In the genomic region with DNA sequence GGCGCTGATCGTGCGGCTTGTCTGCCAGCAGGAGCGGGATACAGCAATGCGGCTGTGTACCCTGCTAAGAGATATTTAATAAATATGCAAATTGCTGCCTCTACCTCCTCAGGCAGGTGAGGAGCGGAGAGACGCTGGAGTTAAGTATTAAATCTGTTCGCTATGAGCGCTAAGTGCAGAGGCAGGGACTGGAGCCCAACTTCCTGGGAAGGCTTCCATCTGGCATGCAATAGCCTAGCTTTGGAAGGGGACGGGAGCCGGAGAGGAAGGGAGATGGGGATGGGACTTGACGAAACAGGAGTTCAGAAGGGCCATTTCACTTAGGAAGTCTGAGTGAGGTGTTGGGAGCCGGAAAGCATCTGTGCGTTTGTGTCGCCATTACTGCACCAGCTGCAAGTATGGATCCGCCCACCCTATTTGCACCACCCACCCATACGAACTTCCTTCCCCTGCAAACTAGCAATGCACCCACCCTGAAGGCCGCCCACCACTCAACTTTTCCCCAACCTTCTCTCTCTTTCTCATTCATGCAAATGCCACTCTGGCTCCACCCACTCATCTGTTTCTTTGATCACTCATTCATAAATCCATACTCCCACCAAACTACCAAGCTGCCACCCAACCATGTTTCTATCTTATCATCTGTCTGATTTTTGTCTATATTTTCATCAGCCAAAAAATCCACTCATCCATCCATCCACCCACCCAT, we compare ENCODE assay signal across 17 mouse cellular contexts. TPM values are rescaled to one million over a fixed set of nuclear protein-coding genes. Genes with fewer than 3 reads are reported as not detected.
A peak's percentile ranks its signal among the peaks of the same experiment; 100 is the strongest.
DNase-seq lines count a peak whose midpoint lies in the region; ATAC-seq and TF ChIP-seq lines count a peak whose summit lies in the region.
"Had no signal": no experiment of that assay in that cellular context is flagged by ENCODE, and none has a peak within 500 bp of the region (broad histone marks: within the 10 kb centered on the region; RNA-seq: fewer than 3 reads in every experiment).

No protein-coding gene starts in this region.

- H3K4me3 ChIP-seq in forebrain, embryonic 15.5 days: no peak overlapping the region
- no peak overlapping the region for H3K4me3 ChIP-seq in forebrain, embryonic 11.5 days (ENCODE audit: low read depth, low read length)
- no peak overlapping the region for H3K4me3 ChIP-seq in neural tube, embryonic 14.5 days (ENCODE audit: low read depth, low read length)
- H3K4me3 ChIP-seq in limb, embryonic 10.5 days: no peak overlapping the region
- H3K4me3 ChIP-seq: liver, embryonic 15.5 days had no signal

- H3K4me2 ChIP-seq in forebrain, embryonic 15.5 days (replicated peaks): 0 out of 2 replicates have a peak overlapping the region, but pooled peaks have one; percentile 5
- H3K4me2 ChIP-seq in forebrain, embryonic 11.5 days (ENCODE audit: low read depth, low read length, severe bottlenecking): no peak overlapping the region
- no peak overlapping the region for H3K4me2 ChIP-seq in neural tube, embryonic 14.5 days (ENCODE audit: low read depth, low read length)
- H3K4me2 ChIP-seq: liver, embryonic 15.5 days had no signal

- no peak overlapping the region for H3K9ac ChIP-seq in forebrain, embryonic 15.5 days (replicated peaks)
- no peak overlapping the region for H3K9ac ChIP-seq in forebrain, embryonic 11.5 days (ENCODE audit: low read length)
- peak overlapping the region; percentile 16; the same call in 1 of the 2 replicates for H3K9ac ChIP-seq in neural tube, embryonic 14.5 days (replicated peaks; ENCODE audit: low read depth, low read length)
- H3K9ac ChIP-seq: liver, embryonic 15.5 days had no signal

- peaks cover 13% of the 10 kb centered on the region for H3K4me1 ChIP-seq in forebrain, embryonic 15.5 days
- no peaks in the 10 kb centered on the region for H3K4me1 ChIP-seq in forebrain, embryonic 11.5 days (replicated peaks; ENCODE audit: control insufficient read depth, insufficient read depth, low read length)
- no peaks in the 10 kb centered on the region for H3K4me1 ChIP-seq in neural tube, embryonic 14.5 days (ENCODE audit: control insufficient read depth, insufficient read depth, low read length)
- H3K4me1 ChIP-seq in limb, embryonic 10.5 days: no peaks in the 10 kb centered on the region
- H3K4me1 ChIP-seq: liver, embryonic 15.5 days had no signal

- no peaks in the 10 kb centered on the region for H3K9me3 ChIP-seq in forebrain, embryonic 15.5 days
- H3K9me3 ChIP-seq in forebrain, embryonic 11.5 days (ENCODE audit: control insufficient read depth, low read length): no peaks in the 10 kb centered on the region
- H3K9me3 ChIP-seq in neural tube, embryonic 14.5 days (ENCODE audit: control insufficient read depth, low read length): no peaks in the 10 kb centered on the region
- H3K9me3 ChIP-seq in limb, embryonic 10.5 days (replicated peaks): no peaks in the 10 kb centered on the region
- H3K9me3 ChIP-seq: liver, embryonic 15.5 days had no signal

- ATAC-seq in forebrain, embryonic 15.5 days (replicated peaks): no peak
- ATAC-seq in forebrain, embryonic 11.5 days (replicated peaks; ENCODE audit: low FRiP score): no peak
- ATAC-seq in neural tube, embryonic 14.5 days (ENCODE audit: low read depth): no peak
- ATAC-seq in megakaryocyte, adult 5-6 weeks (ENCODE audit: poor library complexity, severe bottlenecking): no peak
- ATAC-seq: inflammation-experienced regulatory T-cells, adult 6 months had no signal

- H3K36me3 ChIP-seq in forebrain, embryonic 15.5 days: no peaks in the 10 kb centered on the region
- no peaks in the 10 kb centered on the region for H3K36me3 ChIP-seq in forebrain, embryonic 11.5 days (ENCODE audit: control insufficient read depth, insufficient read depth, low read length)
- H3K36me3 ChIP-seq in neural tube, embryonic 14.5 days (ENCODE audit: control insufficient read depth, insufficient read depth, low read length): no peaks in the 10 kb centered on the region
- no peaks in the 10 kb centered on the region for H3K36me3 ChIP-seq in limb, embryonic 10.5 days
- H3K36me3 ChIP-seq: G1E; liver, embryonic 15.5 days had no signal

- H3K27me3 ChIP-seq in forebrain, embryonic 15.5 days: no peaks in the 10 kb centered on the region
- H3K27me3 ChIP-seq in forebrain, embryonic 11.5 days (ENCODE audit: control insufficient read depth, insufficient read depth, low read length): no peaks in the 10 kb centered on the region
- H3K27me3 ChIP-seq in neural tube, embryonic 14.5 days (ENCODE audit: control insufficient read depth, insufficient read depth, low read length): no peaks in the 10 kb centered on the region
- no peaks in the 10 kb centered on the region for H3K27me3 ChIP-seq in limb, embryonic 10.5 days (ENCODE audit: low read depth, poor library complexity, severe bottlenecking)
- H3K27me3 ChIP-seq: liver, embryonic 15.5 days had no signal

- WGBS in forebrain, embryonic 15.5 days: 56% methylated on average over 18 of the region's 18 CpGs
- 77% methylated on average over 18 of the region's 18 CpGs for WGBS in forebrain, embryonic 11.5 days
- whole genome bisulfite sequencing in neural tube, embryonic 14.5 days: 62% methylated on average over 18 of the region's 18 CpGs
- WGBS in limb, embryonic 10.5 days: 77% methylated on average over 18 of the region's 18 CpGs

- DNase-seq in forebrain, embryonic 11.5 days (ENCODE audit: low spot score): no peak
- DNase-seq in brain, embryonic 14.5 days (ENCODE audit: low read depth): peak; percentile 64
- peak; percentile 37 for DNase-seq in layer of hippocampus, adult 9-10 months (ENCODE audit: low spot score)
- DNase-seq in limb, embryonic 10.5 days (ENCODE audit: low spot score): no peak
- no peak for DNase-seq in thymus, adult 18-20 months
- DNase-seq: adrenal gland, postnatal 36 days; B cell, adult 2 months; cerebellum, adult 18-20 months; gastrocnemius, postnatal 10 days; kidney, postnatal 14 days; lung, postnatal 36 days had no signal

- 0 out of 2 replicates have a peak overlapping the region, but pooled peaks have one; percentile 4 for H3K27ac ChIP-seq in forebrain, embryonic 15.5 days (replicated peaks)
- no peak overlapping the region for H3K27ac ChIP-seq in forebrain, embryonic 11.5 days (ENCODE audit: low read depth, low read length)
- no peak overlapping the region for H3K27ac ChIP-seq in neural tube, embryonic 14.5 days (ENCODE audit: low read depth, low read length)
- no peak overlapping the region for H3K27ac ChIP-seq in limb, embryonic 10.5 days
- H3K27ac ChIP-seq: liver, embryonic 15.5 days had no signal

- no peak for TF ChIP-seq CTCF in brain, embryonic 14.5 days (IDR thresholded peaks at IDR 0.05; ENCODE audit: borderline replicate concordance, extremely low read depth, insufficient read depth, insufficient read length)

- no peak for TF ChIP-seq POLR2A in brain, embryonic 14.5 days (IDR thresholded peaks at IDR 0.05; ENCODE audit: borderline replicate concordance, extremely low read depth, insufficient read depth, insufficient read length, poor library complexity, severe bottlenecking)

RNA-seq across cellular contexts. Expression of a gene that starts 51.5 kb away (rescaled TPM):
- polyA plus RNA-seq in forebrain, embryonic 15.5 days (2015; fragmentation: Nextera tagmentation; extraction: Ambion mirVana): 50.8 and 57.2 TPM in 2 replicates
- 12.7 and 13.3 TPM in 2 replicates for polyA plus RNA-seq in forebrain, embryonic 11.5 days (2014; fragmentation: Nextera tagmentation; extraction: Ambion mirVana)
- polyA plus RNA-seq in brain, embryonic 14.5 days (2012; rRNA removed): 16.1 and 36.1 TPM in 2 replicates
- polyA plus RNA-seq in neural tube, embryonic 14.5 days (2014; fragmentation: Nextera tagmentation; extraction: Ambion mirVana): 77.0 and 95.1 TPM in 2 replicates
- not detected in 2 replicates for total RNA-seq in megakaryocyte, adult 5-6 weeks (2015)
- not detected in 2 replicates for total RNA-seq in megakaryocyte, adult 5-6 weeks (2017)
- polyA plus RNA-seq in limb, embryonic 10.5 days (2016; fragmentation: Nextera tagmentation; extraction: Ambion mirVana): 0.11 and 0.48 TPM in 2 replicates
- total RNA-seq: G1E had no signal
- polyA plus RNA-seq: G1E; inflammation-experienced regulatory T-cells, adult 6 months had no signal

Comparison
In these comparisons a context has a peak if more than half of its experiments do, and no peak if none do; other contexts are left out.
1. DNase-seq: peak in brain, embryonic 14.5 days (single experiment) and layer of hippocampus, adult 9-10 months (single experiment); none in forebrain, embryonic 11.5 days (single experiment), limb, embryonic 10.5 days (single experiment) and thymus, adult 18-20 months (0 of 2).